ENCODE assay signal across 11 mouse cellular contexts in the genomic region with DNA sequence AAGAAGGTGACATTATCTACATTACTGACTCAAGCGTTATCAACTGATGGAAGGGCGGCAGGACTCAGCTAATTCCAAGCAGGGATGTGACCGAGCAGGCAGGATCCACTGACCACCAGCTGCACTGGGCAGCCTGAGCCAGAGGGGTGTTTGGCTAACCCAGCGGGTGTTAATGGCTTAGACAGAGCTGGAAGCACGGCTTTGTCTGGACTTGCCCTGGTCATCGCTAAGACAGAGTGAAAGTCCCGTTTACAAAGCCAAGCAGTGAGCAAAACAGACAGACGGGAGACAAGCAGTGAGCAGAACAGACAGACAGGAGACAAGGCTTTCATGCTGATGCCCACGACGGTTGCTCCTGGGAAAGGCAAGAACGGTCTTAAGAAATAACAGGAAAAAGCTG. TPM values are rescaled to one million over a fixed set of nuclear protein-coding genes. Genes with fewer than 3 reads are reported as not detected.
DNase-seq lines count a peak whose midpoint lies in the region; ATAC-seq lines count a peak whose summit lies in the region.
"Had no signal": no experiment of that assay in that cellular context is flagged by ENCODE, and none has a peak within 500 bp of the region (broad histone marks: within the 10 kb centered on the region; RNA-seq: fewer than 3 reads in every experiment).

No protein-coding gene starts in this region.

- no peak overlapping the region for H3K9ac ChIP-seq in lung, embryonic 16.5 days (ENCODE audit: low read length)
- no peak overlapping the region for H3K9ac ChIP-seq in stomach, embryonic 16.5 days (ENCODE audit: low read length)
- H3K9ac ChIP-seq: hindbrain, embryonic 15.5 days had no signal

- 0 out of 2 replicates have a peak overlapping the region, but pooled peaks have one; percentile 12 for H3K4me2 ChIP-seq in lung, embryonic 16.5 days (ENCODE audit: low read depth, low read length)
- H3K4me2 ChIP-seq in stomach, embryonic 16.5 days (ENCODE audit: low read depth, low read length) = 0 out of 2 replicates have a peak overlapping the region, but pooled peaks have one; percentile 2
- H3K4me2 ChIP-seq: hindbrain, embryonic 15.5 days had no signal

- H3K4me3 ChIP-seq in lung, embryonic 16.5 days (ENCODE audit: low read length) = no peak overlapping the region
- H3K4me3 ChIP-seq in limb, embryonic 10.5 days = no peak overlapping the region
- H3K4me3 ChIP-seq in stomach, embryonic 16.5 days (replicated peaks; ENCODE audit: low read length) = no peak overlapping the region
- H3K4me3 ChIP-seq: hindbrain, embryonic 15.5 days; left cerebral cortex, adult 2 months had no signal

- no peaks in the 10 kb centered on the region; the same call in 1 of the 2 replicates for H3K4me1 ChIP-seq in lung, embryonic 16.5 days (replicated peaks; ENCODE audit: control insufficient read depth, insufficient read depth, low read length)
- H3K4me1 ChIP-seq in limb, embryonic 10.5 days = peaks cover 28% of the 10 kb centered on the region
- H3K4me1 ChIP-seq in stomach, embryonic 16.5 days (ENCODE audit: control insufficient read depth, insufficient read depth, low read length) = peaks cover 3% of the 10 kb centered on the region; the same call in 1 of the 2 replicates

- H3K9me3 ChIP-seq in lung, embryonic 16.5 days (ENCODE audit: control insufficient read depth, low read length) = no peaks in the 10 kb centered on the region
- no peaks in the 10 kb centered on the region for H3K9me3 ChIP-seq in limb, embryonic 10.5 days (replicated peaks)
- H3K9me3 ChIP-seq in stomach, embryonic 16.5 days (replicated peaks; ENCODE audit: control insufficient read depth, low read length) = no peaks in the 10 kb centered on the region
- H3K9me3 ChIP-seq: hindbrain, embryonic 15.5 days had no signal

- DNase-seq in cerebellum, postnatal 10 days = peak; percentile 41 to 54
- no peak for DNase-seq in cerebellum, adult 9-11 months
- no peak for DNase-seq in lung, postnatal 25 days (ENCODE audit: low spot score)
- no peak for DNase-seq in limb, embryonic 10.5 days (ENCODE audit: low spot score)
- no peak for DNase-seq in natural killer cell, adult 2 months (ENCODE audit: low spot score in 2 of 2)
- no peak for DNase-seq in layer of hippocampus, postnatal 36 days

- H3K27me3 ChIP-seq in lung, embryonic 16.5 days (ENCODE audit: control insufficient read depth, insufficient read depth, low read depth, low read length) = no peaks in the 10 kb centered on the region
- peaks cover 9% of the 10 kb centered on the region for H3K27me3 ChIP-seq in limb, embryonic 10.5 days (ENCODE audit: low read depth, poor library complexity, severe bottlenecking)
- no peaks in the 10 kb centered on the region for H3K27me3 ChIP-seq in stomach, embryonic 16.5 days (ENCODE audit: control insufficient read depth, insufficient read depth, low read length)
- H3K27me3 ChIP-seq: hindbrain, embryonic 15.5 days had no signal

- H3K27ac ChIP-seq in lung, embryonic 16.5 days (ENCODE audit: low read length) = no peak overlapping the region
- peak overlapping the region; percentile 75 for H3K27ac ChIP-seq in limb, embryonic 10.5 days
- no peak overlapping the region for H3K27ac ChIP-seq in stomach, embryonic 16.5 days (ENCODE audit: low read length)
- H3K27ac ChIP-seq: hindbrain, embryonic 15.5 days; left cerebral cortex, adult 2 months had no signal

- WGBS in lung, embryonic 16.5 days = 11% methylated on average over 11 of the region's 11 CpGs
- WGBS in limb, embryonic 10.5 days = 11% methylated on average over 11 of the region's 11 CpGs
- WGBS in stomach, embryonic 16.5 days = 16% methylated on average over 11 of the region's 11 CpGs

- no peaks in the 10 kb centered on the region for H3K36me3 ChIP-seq in lung, embryonic 16.5 days (ENCODE audit: control insufficient read depth, insufficient read depth, low read length)
- H3K36me3 ChIP-seq in limb, embryonic 10.5 days = no peaks in the 10 kb centered on the region
- no peaks in the 10 kb centered on the region for H3K36me3 ChIP-seq in stomach, embryonic 16.5 days (ENCODE audit: control insufficient read depth, insufficient read depth, low read length)
- H3K36me3 ChIP-seq: hindbrain, embryonic 15.5 days had no signal

- ATAC-seq in lung, embryonic 16.5 days (ENCODE audit: low read depth) = no peak
- ATAC-seq in stomach, embryonic 16.5 days (ENCODE audit: insufficient read depth, low FRiP score) = no peak
- ATAC-seq: lung, postnatal 0 days had no signal

RNA-seq across cellular contexts. Expression of a gene that starts 4.2 kb away (rescaled TPM):
- polyA plus RNA-seq in lung, embryonic 16.5 days (2015; fragmentation: Nextera tagmentation; extraction: Ambion mirVana) = not detected in 2 replicates
- polyA plus RNA-seq in limb, embryonic 10.5 days (2016; fragmentation: Nextera tagmentation; extraction: Ambion mirVana) = 0.21 and 0.36 TPM in 2 replicates
- polyA plus RNA-seq in stomach, embryonic 16.5 days (2015; fragmentation: Nextera tagmentation; extraction: Ambion mirVana) = not detected in 2 replicates
- under 1 TPM; 0.62 to 0.68 TPM for total RNA-seq in layer of hippocampus, postnatal 36 days (2021)

Comparison
In these comparisons a context has a peak if more than half of its experiments do, and no peak if none do; other contexts are left out.
1. DNase-seq: peak in cerebellum, postnatal 10 days (2 of 2); none in cerebellum, adult 9-11 months (single experiment), lung, postnatal 25 days (single experiment), limb, embryonic 10.5 days (single experiment), natural killer cell, adult 2 months (0 of 2) and layer of hippocampus, postnatal 36 days (0 of 2).